Mouse (Mus musculus): ENCODE measurements around the gene Slc43a2. TPM values are rescaled to one million over a fixed set of nuclear protein-coding genes. Genes with fewer than 3 reads are reported as not detected.

Slc43a2 gene
- polyA plus RNA-seq (2012; rRNA removed) = 18.6 and 19.8 TPM in 2 replicates

DNA sequence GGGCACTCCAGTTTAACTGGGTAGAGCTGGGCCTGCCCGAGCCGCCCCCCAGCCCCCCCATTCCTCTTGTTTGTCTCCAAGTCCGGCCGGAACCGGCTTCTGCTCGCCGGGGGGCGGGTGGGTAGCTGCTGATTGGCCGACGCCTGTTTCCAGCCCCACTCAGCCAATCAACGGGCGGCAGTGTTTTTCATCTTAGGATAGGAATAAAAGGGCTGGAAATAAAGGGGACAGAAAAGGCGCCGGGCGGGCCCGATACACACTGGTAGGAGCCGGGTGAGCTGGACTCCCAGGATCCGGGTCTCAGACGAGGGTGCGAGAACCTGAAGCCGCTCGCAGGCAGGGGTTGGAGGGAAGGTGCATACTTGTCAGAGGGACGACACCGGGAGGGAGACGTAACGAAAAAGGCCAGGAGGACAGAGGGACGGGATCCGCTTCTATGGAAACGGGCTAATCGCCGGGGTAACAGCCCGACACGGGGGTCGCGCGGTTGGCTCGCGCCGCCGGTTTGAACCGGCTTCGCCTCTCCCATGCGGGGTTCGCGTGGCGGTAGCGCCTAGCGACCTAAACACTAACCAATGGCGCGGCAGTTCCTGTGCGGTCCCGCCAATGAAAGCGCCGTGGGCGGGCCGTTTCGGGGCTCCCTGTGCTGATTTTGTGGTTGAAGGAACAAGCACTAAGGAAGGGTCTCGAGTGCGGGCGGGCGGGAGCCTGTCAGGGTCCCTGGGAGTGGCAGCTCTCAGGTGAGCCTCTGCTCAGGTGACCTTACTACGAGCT lies at the start of gene Slc43a2:
Slc43a2 (plus strand) TSS at position 226 of the 774 bp plus-strand sequence.

GRCm38 (mm10) chr11:75486601-75487285 lies 44.8 kb upstream of the Slc43a2 start, which contains the start of gene Prpf8:
TSS of gene Prpf8 (plus strand) at chr11:75486816.

GRCm38 (mm10) chr11:75509741-75510626 lies 21.5 kb upstream of the Slc43a2 start, which contains the start of gene Rilp:
TSS of gene Rilp (plus strand) at chr11:75510094.

GRCm38 (mm10) chr11:75513336-75513735 lies 18.2 kb upstream of the Slc43a2 start, which contains the start of gene Scarf1:
TSS of gene Scarf1 (plus strand) at chr11:75513540.

GRCm38 (mm10) chr11:75587493-75588284 lies 56.2 kb downstream of the Slc43a2 start, which contains the start of gene Pitpna:
TSS of gene Pitpna (plus strand) at chr11:75588097.

Other genes with a start within 250 kb of the Slc43a2 start
- gene Rpa1, start 183.4 kb upstream of the Slc43a2 start, polyA plus RNA-seq (2012; rRNA removed) = 9.9 and 14.4 TPM in 2 replicates
- gene Smyd4, start 183.3 kb upstream of the Slc43a2 start, polyA plus RNA-seq (2012; rRNA removed) = 2.6 and 4.5 TPM in 2 replicates
- gene Serpinf1, start 109.0 kb upstream of the Slc43a2 start, polyA plus RNA-seq (2012; rRNA removed) = 27.8 and 32.3 TPM in 2 replicates
- 0.88 and 1.9 TPM in 2 replicates for gene Serpinf2, start 92.1 kb upstream of the Slc43a2 start, polyA plus RNA-seq (2012; rRNA removed)
- gene Wdr81, start 77.0 kb upstream of the Slc43a2 start, polyA plus RNA-seq (2012; rRNA removed) = 20.5 and 24.9 TPM in 2 replicates
- 14.5 and 19.6 TPM in 2 replicates for gene Tlcd2, start 70.0 kb upstream of the Slc43a2 start, polyA plus RNA-seq (2012; rRNA removed)
- gene Prpf8, start 44.9 kb upstream of the Slc43a2 start, polyA plus RNA-seq (2012; rRNA removed) = 48.5 and 53.9 TPM in 2 replicates
- 12.3 and 13.1 TPM in 2 replicates for gene Rilp, start 21.6 kb upstream of the Slc43a2 start, polyA plus RNA-seq (2012; rRNA removed)
- gene Scarf1, start 18.2 kb upstream of the Slc43a2 start, polyA plus RNA-seq (2012; rRNA removed) = 14.3 and 15.1 TPM in 2 replicates
- gene Pitpna, start 56.4 kb downstream of the Slc43a2 start, polyA plus RNA-seq (2012; rRNA removed) = 55.8 and 70.1 TPM in 2 replicates
- gene Inpp5k, start 99.3 kb downstream of the Slc43a2 start, polyA plus RNA-seq (2012; rRNA removed) = 38.6 and 40.4 TPM in 2 replicates
- gene Myo1c, start 118.8 kb downstream of the Slc43a2 start, polyA plus RNA-seq (2012; rRNA removed) = 73.3 and 74.1 TPM in 2 replicates
- gene Crk, start 147.6 kb downstream of the Slc43a2 start, polyA plus RNA-seq (2012; rRNA removed) = 198 and 236 TPM in 2 replicates
- gene Ywhae, start 201.2 kb downstream of the Slc43a2 start, polyA plus RNA-seq (2012; rRNA removed) = 74.0 and 89.2 TPM in 2 replicates